Mouse (Mus musculus): Measurements from ENCODE around the gene Gm7029. TPM values are rescaled to one million over a fixed set of nuclear protein-coding genes. Genes with fewer than 3 reads are reported as not detected.

Gm7029 gene
- polyA plus RNA-seq, 2 experiments, result not detected

DNA sequence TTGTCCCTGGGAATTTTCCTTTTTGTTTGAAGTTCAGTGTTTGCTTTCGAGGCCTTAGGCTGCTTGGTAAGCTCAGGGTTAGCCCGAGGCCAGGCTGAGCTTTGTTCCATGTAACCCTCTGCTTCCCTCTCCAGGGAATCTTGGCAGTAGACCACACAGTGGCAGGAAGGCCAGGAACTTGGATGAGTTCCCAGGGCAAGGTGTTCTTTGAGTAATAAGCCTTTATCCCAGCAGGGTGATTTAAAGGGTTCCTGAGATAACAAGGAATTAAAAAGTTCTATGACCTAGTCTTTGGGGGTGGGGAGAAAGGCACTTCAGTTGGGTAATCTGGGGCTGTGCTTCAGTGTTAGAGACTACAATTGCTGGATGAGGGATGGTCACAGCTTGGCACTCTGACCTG, 44.7 kb upstream of the Gm7029 start:
- Histone ChIP-seq H3K27me3 (ENCODE audit: control insufficient read depth, insufficient read depth, low read length) (no peaks in the 10 kb centered on the region), H3K9me3 (ENCODE audit: control insufficient read depth, low read length) (no peaks in the 10 kb centered on the region), H3K4me3 (ENCODE audit: insufficient read depth in 1 of 2, low read depth in 2 of 2, low read length in 2 of 2) (no peak overlapping the region), H3K27ac (no peak overlapping the region), H3K4me2 (ENCODE audit: low read depth) (no peak overlapping the region), H3K4me1 (replicated peaks; ENCODE audit: control insufficient read depth in 2 of 2, insufficient read depth in 2 of 2, low read length in 1 of 2) (peaks cover 7 to 12% of the 10 kb centered on the region in 2 experiments), H3K9ac (replicated peaks) (no peak overlapping the region), H3K36me3 (replicated peaks; ENCODE audit: control insufficient read depth, insufficient read depth, low read depth) (peaks cover 22% of the 10 kb centered on the region)
- ATAC-seq (ENCODE audit: insufficient read depth) (no peak), DNase-seq (ENCODE audit: low read depth in 3 of 3, low spot score in 3 of 3) (no peak)
- TF ChIP-seq CTCF (IDR thresholded peaks at IDR 0.05; ENCODE audit: low read depth) (no peak), EP300 (IDR thresholded peaks at IDR 0.05; ENCODE audit: low read depth) (no peak)
- WGBS (ENCODE audit: insufficient replicate concordance), result 73% methylated on average over 2 of the region's 2 CpGs

DNA sequence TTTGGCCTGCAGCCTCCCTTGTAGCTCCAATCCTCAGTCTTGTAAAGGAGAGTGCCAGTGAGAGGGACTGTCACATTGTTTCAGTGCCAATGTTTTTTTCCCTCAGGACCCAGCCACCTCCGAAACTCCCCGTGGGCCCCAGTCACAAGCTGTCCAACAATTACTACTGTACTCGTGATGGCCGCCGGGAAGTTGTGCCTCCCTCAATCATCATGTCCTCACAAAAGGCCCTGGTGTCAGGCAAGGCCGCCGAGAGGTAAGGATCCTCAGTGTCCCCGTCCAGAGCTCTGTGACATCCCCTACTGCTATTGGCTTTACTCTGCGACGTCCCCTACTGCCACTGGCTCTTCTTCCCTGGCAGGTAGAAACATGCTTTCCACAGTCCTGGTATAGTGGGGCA, 44.1 kb upstream of the Gm7029 start:
- WGBS (ENCODE audit: insufficient replicate concordance), result 87% methylated on average over 10 of the region's 10 CpGs
- no peak for ATAC-seq (ENCODE audit: insufficient read depth)
- Histone ChIP-seq H3K27me3 (ENCODE audit: control insufficient read depth, insufficient read depth, low read length) (no peaks in the 10 kb centered on the region), H3K9me3 (ENCODE audit: control insufficient read depth, low read length) (no peaks in the 10 kb centered on the region), H3K9ac (replicated peaks) (no peak overlapping the region), H3K27ac (no peak overlapping the region), H3K36me3 (replicated peaks; ENCODE audit: control insufficient read depth, insufficient read depth, low read depth) (peaks cover 23% of the 10 kb centered on the region), H3K4me1 (replicated peaks; ENCODE audit: control insufficient read depth in 2 of 2, insufficient read depth in 2 of 2, low read length in 1 of 2) (peaks cover 7 to 12% of the 10 kb centered on the region in 2 experiments), H3K4me3 (ENCODE audit: insufficient read depth in 1 of 2, low read depth in 2 of 2, low read length in 2 of 2) (no peak overlapping the region), H3K4me2 (ENCODE audit: low read depth) (no peak overlapping the region)
- TF ChIP-seq EP300 (IDR thresholded peaks at IDR 0.05; ENCODE audit: low read depth) (no peak), CTCF (IDR thresholded peaks at IDR 0.05; ENCODE audit: low read depth) (no peak)
- DNase-seq (ENCODE audit: low read depth in 3 of 3, low spot score in 3 of 3), result no peak

DNA sequence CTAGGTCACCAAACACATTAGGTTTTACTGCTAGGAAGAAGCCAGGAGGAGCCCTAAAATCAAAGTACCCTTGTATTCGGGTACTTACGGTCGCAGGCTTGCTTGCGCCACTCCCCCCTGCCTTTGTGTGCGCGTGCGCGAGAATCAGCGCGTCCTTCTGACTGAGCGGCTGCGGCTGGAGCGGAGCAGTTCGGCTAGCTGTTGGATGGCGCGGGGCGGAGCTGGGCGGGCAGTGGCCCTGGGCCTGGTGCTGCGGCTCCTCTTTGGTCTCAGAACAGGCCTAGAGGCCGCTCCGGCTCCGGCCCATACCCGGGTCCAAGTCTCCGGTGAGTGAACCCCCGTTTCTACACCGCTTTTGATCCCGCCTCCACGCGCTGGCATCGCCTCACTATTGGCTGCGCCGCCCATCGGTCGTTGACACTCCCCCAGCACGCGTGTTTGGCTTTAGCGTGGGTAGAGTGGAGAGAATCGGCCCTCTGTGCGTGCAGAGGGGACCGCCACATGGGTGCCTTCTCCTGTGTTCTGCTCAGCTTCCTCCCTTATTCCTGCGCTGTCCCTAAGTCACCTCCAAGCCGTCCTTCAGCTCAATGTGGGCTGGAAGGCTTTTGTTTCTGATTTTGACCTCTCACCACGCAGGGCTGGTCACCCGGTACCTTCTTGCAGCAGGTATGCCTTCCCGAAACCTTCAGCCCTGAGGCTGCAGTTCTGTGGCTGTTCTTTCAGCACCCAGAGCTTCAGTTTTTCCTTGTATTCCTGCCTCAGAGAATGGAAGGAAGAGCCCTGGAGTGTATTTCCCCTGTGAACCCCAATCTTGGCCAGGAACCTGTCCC, 30.5 kb upstream of the Gm7029 start, which contains the start of gene Cd320:
Gene Cd320, plus strand, starts transcription at position 126 of the 830 bp plus-strand sequence.
- H3K4me2 ChIP-seq (ENCODE audit: low read depth), result peak within 1 kb of the TSS; percentile 93
- peaks cover 1% of the 10 kb centered on the region for H3K36me3 ChIP-seq (replicated peaks; ENCODE audit: control insufficient read depth, insufficient read depth, low read depth)
- WGBS (ENCODE audit: insufficient replicate concordance), result under 1% methylated on average over 45 of the region's 45 CpGs
- H3K4me3 ChIP-seq (ENCODE audit: insufficient read depth in 1 of 2, low read depth in 2 of 2, low read length in 2 of 2), result peak within 1 kb of the TSS; percentile 75 to 94
- DNase-seq (ENCODE audit: low read depth in 3 of 3, low spot score in 3 of 3) (peak; percentile 78 to 80 (median 79)), ATAC-seq (ENCODE audit: insufficient read depth) (peak; percentile 88)
- H3K4me1 ChIP-seq (replicated peaks; ENCODE audit: control insufficient read depth in 2 of 2, insufficient read depth in 2 of 2, low read length in 1 of 2), result peaks cover 4 to 8% of the 10 kb centered on the region in 2 experiments
- no peaks in the 10 kb centered on the region for H3K27me3 ChIP-seq (ENCODE audit: control insufficient read depth, insufficient read depth, low read length)
- TF ChIP-seq EP300 (IDR thresholded peaks at IDR 0.05; ENCODE audit: low read depth) (no peak), CTCF (IDR thresholded peaks at IDR 0.05; ENCODE audit: low read depth) (no peak)
- H3K27ac ChIP-seq, result no peak within 1 kb of the TSS
- H3K9me3 ChIP-seq (ENCODE audit: control insufficient read depth, low read length), result no peaks in the 10 kb centered on the region
- H3K9ac ChIP-seq (replicated peaks), result peak within 1 kb of the TSS; percentile 63

DNA sequence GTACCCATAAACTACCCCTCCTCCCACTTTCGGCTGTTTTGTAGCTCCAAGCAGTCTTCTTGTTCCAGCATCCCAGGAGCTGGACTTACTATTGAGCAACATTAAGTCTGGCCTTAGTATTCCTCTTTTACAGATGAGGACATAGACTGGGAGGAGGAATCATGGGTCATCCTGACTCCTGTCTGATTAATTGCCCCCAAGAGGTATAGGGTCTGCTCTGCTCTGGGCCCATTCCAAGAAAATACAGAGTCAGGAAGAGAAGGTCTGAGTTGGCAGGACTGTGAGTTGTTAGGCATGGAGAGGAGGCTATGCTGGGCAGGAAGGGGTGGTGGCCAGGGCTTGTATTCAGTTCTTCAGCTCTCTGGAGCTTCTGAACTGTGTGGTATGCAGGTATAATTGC, 29.4 kb upstream of the Gm7029 start:
- TF ChIP-seq EP300 (IDR thresholded peaks at IDR 0.05; ENCODE audit: low read depth), result no peak
- Histone ChIP-seq H3K36me3 (replicated peaks; ENCODE audit: control insufficient read depth, insufficient read depth, low read depth) (no peaks in the 10 kb centered on the region), H3K4me2 (ENCODE audit: low read depth) (peak overlapping the region; percentile 93; the same call in 1 of the 2 replicates)

DNA sequence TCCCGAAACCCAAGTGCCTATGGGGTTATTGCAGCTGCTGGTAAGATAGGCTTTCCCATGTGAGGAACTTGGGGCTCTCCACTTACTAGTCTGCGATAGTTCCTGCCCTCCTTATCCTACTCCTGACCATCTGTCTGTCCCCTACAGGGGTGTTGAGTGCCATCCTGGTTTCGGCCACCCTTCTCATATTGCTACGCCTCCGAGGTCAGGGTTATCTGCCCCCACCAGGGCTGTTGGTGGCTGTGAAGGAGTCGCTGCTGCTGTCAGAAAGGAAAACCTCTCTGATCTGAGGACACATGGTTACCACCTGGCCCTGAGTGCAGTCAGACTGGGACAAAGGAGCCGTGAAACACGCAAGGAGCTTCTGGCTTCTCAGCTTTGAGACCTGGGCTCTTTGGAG, 25.5 kb upstream of the Gm7029 start:
- no peak overlapping the region for H3K4me3 ChIP-seq (ENCODE audit: insufficient read depth in 1 of 2, low read depth in 2 of 2, low read length in 2 of 2)
- H3K27ac ChIP-seq, result no peak overlapping the region
- H3K9me3 ChIP-seq (ENCODE audit: control insufficient read depth, low read length), result no peaks in the 10 kb centered on the region
- H3K4me1 ChIP-seq (replicated peaks; ENCODE audit: control insufficient read depth in 2 of 2, insufficient read depth in 2 of 2, low read length in 1 of 2), result peaks cover 0 to 7% of the 10 kb centered on the region in 2 experiments; a peak in 1 of 4 replicates
- no peak overlapping the region for H3K4me2 ChIP-seq (ENCODE audit: low read depth)
- WGBS (ENCODE audit: insufficient replicate concordance), result 57% methylated on average over 8 of the region's 8 CpGs
- no peak overlapping the region for H3K9ac ChIP-seq (replicated peaks)
- ATAC-seq (ENCODE audit: insufficient read depth) (no peak), DNase-seq (ENCODE audit: low read depth in 3 of 3, low spot score in 3 of 3) (no peak)
- H3K36me3 ChIP-seq (replicated peaks; ENCODE audit: control insufficient read depth, insufficient read depth, low read depth), result no peaks in the 10 kb centered on the region
- TF ChIP-seq CTCF (IDR thresholded peaks at IDR 0.05; ENCODE audit: low read depth) (no peak), EP300 (IDR thresholded peaks at IDR 0.05; ENCODE audit: low read depth) (no peak)
- H3K27me3 ChIP-seq (ENCODE audit: control insufficient read depth, insufficient read depth, low read length), result no peaks in the 10 kb centered on the region

More for the DNA sequence above, 29.4 kb upstream of the Gm7029 start:
- WGBS (ENCODE audit: insufficient replicate concordance), result 68% methylated on average over 1 of the region's 1 CpGs
- H3K9me3 ChIP-seq (ENCODE audit: control insufficient read depth, low read length), result no peaks in the 10 kb centered on the region
- no peak for ATAC-seq (ENCODE audit: insufficient read depth)
- peaks cover 4 to 8% of the 10 kb centered on the region in 2 experiments for H3K4me1 ChIP-seq (replicated peaks; ENCODE audit: control insufficient read depth in 2 of 2, insufficient read depth in 2 of 2, low read length in 1 of 2)
- DNase-seq (ENCODE audit: low read depth in 3 of 3, low spot score in 3 of 3), result no peak
- no peak overlapping the region; a peak in 1 of 4 replicates for H3K4me3 ChIP-seq (ENCODE audit: insufficient read depth in 1 of 2, low read depth in 2 of 2, low read length in 2 of 2)
- H3K27me3 ChIP-seq (ENCODE audit: control insufficient read depth, insufficient read depth, low read length), result no peaks in the 10 kb centered on the region
- H3K9ac ChIP-seq (replicated peaks), result no peak overlapping the region
- no peak overlapping the region for H3K27ac ChIP-seq

Measured in liver, embryonic 14.5 days (tissue).